Mouse (Mus musculus) telencephalon, adult 2 months (tissue): ENCODE measurements around the gene Gabpb2.

Experiments used
- DNase-seq: peaks from one replicate; pipeline ENCODE4 v3.0.0-alpha.2; 2011; ENCODE audit warnings: low read depth, low spot score

The Gabpb2 gene

DNA sequence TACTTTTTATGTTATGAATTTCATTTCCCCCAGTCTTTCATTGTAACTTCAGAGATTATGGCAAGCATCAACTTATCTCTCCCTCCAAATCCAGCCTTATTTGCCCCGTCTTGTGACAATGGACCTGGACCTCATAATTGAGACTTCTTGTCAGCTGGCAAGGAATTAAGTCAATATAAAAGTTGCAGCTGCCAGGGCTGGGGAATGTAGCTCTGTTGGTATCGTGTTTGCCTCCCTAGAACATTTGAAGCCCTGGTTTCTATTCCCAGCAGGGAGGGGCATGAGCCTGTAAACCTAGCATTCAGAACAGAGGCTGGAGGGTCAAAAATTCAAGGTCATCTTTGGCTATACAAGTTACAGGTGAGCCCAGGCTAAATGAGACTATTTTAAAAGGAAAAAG lies 21.9 kb downstream of the Gabpb2 start:
- no peak for DNase-seq

DNA sequence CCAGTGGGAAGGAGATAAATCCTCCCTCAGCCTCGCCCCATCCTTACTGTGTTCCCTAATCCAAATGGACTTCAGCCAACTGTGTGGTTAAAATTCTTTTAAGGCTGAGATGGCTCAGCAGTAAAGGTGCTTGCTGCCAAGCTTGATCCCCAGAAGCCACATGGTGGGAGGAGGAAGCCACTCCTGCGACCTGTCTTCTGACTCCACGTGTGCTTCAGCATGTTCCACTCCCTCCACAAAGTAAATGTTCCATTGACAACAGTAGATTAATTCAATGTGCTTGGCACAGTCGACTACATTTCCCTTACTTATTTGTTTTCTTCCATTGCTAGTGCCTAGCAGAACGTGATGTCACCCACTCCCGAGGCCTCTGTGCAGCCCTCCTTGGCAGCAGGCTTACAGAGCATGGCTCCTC lies 23.0 kb downstream of the Gabpb2 start:
- DNase-seq, result no peak

DNA sequence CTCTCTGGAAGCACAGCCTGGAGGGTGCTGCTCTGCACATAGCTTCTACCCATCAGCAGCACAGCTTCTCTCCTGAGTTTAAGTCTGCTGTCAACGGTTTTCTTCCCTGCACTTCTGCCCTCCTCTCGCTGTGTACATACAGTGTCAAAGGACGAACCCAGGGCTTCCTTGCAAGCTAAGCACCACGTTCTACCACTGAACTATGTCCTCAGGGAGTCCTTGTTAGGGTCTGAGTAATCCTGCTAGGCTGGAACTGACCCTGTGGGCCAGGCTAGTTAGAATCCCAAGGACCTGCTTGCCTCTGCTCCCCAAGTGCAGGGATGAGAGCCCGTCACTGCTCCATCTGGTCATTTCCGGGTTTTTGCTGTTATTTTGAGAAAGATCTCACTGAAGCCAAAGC lies 30.8 kb downstream of the Gabpb2 start:
- no peak for DNase-seq

DNA sequence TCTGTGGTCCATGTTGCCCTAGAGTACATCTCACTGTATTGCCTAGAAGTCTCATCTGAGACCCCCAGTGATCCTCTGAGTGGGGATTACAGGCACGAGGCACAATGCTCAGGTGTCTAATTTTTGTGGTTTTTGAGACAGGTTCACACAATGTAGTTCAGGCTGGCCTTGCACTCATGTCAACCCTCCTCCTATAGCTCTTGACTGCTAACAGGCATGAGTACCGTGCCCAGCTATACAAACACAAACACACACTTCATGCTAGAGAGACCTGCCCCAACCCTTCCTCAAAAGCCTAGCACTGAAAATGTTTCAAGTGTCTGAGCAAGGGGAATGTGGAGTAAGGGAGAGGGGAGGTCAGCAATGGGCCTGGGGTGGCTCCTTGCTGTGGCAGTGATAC lies 31.6 kb downstream of the Gabpb2 start:
- no peak for DNase-seq

DNA sequence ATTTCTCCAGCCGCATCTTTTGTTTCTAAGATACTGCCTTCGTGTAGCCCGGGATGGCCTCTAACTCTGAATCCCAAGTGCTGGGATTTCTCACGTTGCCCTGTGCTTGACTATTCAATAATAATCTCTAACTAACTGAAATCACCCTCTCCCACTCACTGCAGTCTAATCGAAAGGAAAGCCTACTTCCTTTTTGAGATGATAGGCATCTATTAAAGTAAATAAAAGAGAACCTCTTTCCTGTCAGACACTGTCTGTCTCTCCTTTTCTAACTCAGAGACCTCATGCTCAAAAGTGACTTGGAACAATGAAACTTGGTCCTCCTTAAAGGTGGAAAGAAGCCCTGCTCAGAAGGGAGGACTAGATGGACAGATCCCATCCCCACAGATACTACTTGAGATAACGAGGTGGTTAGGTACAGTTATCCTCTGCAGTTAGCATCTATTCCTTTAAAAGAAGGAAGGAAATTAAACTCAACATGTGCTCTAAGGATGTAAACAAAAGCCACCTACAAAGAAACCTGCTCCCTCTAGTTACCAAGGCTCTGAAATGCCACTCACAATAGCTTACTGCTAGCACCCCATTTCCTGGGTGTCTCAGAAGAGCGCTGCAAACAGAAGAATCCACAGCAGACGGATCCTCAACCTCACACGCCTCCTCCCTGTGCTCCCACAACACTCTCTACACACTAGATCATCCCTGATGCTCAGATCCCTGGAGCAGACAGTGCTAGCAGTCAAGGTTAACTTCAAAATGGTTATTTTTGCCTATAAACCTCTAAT lies 32.7 kb downstream of the Gabpb2 start:
- DNase-seq, result no peak

DNA sequence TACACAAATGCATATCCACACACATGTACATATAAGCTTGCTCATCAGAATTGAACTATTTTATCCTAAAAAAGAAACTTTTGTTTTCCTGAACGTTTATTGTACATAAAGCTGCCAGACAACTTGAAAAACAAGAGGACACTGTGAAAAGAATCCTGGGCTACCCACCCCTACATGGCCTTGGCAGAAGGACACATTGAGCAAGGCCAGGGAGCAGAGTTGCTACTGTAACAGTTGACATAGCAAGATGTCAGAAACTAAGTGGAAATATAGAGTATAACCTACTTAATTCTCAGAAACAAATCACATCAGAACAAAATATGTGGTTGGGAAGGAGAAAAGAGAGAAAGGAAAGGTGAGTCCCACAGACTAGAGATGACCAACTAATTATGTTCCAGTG lies 35.9 kb downstream of the Gabpb2 start:
- no peak for DNase-seq

DNA sequence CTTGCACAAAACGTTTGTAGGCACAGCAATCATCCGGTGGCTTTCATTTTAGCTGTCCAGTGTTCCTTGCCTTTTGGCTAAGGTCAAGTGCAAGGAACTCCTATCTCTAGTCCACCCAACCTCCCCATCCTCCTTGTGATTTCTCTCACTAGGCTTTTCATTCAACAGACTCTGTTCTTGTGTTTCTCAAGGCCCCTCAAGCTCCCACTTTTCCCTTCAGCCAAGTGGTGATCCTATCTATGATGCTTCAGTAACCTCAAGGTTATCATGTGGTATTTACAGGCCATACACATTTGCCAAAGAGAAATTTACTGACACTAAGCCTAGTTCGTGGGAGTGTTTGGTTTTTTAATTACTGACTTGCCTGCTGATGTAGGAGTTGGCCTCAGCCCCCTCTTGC lies 37.8 kb downstream of the Gabpb2 start:
- DNase-seq, result no peak

DNA sequence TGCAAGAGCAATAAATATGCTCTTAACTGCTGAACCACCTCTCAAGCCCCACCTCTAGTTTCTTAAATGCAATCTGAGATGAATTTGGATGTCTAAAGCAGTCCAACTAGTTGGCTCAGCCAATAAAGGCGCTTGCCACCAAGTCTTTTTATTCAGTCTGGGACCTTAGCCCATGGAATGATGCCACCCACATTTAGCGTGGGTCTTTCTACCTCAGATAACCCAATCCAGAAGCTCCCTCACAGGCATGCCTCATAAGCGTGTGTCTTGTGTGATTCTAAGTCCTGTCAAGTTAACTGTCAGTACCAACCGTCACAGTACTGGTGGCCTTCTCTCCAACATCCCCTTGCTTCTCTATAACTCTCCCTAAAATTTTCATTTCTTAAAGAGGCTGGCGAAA lies 38.8 kb downstream of the Gabpb2 start:
- no peak for DNase-seq

DNA sequence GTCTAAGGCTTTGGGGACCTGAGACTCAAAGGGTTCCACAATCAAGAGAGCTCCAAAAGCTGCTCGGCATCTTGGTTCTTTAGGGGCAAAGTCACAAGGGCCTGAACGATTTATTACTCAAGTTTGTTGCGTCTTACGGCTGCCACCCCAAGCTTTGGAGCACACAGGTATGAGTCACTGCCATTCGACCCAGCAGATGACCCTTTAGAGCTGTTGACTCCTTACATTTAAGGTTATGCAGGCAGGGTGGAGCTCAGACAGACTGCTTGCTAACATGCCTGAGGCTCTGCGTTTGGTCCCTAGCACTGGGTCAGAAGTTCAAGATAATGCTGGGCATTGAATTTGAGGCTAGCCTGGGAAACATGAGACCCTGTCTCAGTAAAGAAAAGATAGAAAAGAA lies 40.1 kb downstream of the Gabpb2 start:
- no peak for DNase-seq

DNA sequence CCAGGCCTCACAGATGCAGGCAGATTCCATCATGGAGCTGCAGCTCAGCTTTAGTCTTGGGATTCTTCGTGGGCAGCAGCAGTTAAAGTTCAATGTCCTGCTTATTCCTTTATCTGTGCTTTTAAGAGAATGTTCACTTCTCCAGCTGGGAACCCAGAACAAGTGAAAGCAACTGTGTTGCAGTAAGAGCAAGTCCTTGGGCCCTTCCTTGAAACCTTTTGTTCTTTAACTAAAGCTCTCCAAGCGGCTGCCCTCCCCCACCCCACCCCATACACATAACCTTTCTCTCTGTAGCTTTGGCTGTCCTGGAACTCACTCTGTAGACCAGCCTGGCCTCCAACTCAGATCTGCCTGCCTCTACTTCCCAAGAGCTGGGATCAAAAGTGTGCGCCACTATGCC lies 41.2 kb downstream of the Gabpb2 start:
- no peak for DNase-seq

DNA sequence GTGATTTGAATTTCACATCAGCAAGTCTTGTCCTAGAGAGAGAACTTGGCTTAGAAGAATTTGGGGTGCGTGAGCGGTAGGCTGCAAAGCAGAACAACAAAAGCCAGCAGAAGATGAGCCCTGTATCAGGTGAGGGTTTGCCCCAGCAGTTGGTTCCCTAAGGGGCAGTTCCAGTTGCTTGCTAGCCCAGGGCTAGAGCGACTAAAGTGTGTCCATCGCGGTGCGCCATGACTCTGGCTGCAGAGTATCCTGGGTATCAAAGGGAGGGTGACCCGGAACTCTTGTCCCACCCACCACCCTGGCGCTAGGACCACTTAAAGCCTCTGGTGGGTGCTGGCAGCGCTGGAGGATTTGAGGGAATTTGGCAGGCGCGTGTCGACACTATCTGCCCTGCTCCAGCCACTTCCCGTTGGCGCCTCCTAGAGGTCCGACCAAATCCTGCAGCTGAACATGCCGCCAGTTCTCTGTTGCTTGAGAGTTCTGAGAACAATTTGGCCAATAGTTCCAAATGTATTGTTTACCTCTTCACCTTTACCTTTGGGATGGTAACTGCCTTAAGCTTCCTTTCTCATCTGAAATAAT lies 43.6 kb downstream of the Gabpb2 start:
- DNase-seq, result no peak

DNA sequence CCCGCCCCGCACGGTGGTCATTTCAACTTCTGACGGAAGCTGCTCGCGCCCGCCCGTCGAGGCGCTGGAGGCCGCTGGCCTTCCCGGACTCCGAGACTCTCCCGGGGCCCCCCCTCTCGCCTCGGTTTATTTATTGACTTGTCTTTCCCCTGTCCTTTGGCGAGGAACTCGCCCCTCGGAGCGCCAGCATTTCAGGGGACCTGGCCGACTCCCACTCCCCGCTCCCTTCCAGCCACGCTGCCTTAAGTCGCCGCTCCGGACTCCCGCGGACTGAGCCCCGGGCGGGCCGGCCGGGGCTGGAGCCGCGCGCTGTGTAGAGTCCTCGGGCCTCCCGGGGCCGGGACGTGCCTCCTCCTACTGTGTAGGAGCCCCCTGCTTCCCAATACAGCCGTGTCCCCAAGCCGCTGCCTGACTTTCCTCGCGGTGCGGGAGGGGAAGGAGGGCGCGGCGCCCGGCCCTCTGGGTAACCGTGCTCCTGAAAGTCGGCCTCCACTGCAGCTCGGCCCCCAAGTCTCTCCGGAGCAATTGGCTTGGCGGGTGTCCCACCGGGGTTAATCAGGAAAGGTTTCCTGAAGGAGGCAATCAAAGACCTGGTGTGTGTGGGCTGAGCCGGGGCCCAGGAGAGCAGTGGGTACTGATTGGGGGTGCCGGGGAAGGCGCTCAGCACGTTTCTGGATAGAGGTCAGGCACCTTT lies 44.3 kb downstream of the Gabpb2 start:
- no peak for DNase-seq

DNA sequence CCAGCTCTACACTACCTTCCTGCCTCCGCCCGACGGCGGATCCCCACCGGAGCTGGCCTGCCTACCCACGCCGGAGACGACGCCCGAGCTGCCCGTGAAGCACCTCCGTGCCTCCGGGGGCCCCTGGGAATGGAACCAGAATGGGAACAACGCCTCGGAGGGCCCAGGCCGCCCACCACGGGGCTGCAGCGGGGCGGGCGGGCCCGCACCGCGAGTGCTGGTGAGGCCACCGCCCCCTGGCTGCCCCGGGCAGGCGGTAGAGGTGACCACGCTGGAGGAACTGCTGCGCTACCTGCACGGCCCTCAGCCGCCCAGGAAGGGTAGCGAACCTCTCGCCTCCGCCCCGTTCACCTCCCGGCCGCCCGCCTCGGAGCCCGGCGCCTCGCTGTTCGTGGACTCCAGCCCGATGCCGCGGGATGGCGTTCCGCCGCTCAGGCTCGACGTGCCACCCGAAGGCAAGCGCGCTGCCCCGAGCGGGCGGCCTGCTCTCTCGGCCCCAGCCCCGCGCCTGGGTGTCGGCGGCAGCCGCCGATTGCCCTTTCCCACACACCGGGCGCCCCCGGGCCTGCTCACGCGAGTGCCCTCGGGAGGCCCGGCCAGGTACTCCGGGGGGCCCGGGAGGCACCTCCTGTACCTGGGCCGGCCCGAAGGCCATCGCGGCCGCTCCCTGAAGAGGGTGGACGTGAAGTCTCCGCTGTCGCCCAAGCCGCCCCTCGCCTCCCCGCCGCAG lies 45.0 kb downstream of the Gabpb2 start:
- DNase-seq, result no peak

DNA sequence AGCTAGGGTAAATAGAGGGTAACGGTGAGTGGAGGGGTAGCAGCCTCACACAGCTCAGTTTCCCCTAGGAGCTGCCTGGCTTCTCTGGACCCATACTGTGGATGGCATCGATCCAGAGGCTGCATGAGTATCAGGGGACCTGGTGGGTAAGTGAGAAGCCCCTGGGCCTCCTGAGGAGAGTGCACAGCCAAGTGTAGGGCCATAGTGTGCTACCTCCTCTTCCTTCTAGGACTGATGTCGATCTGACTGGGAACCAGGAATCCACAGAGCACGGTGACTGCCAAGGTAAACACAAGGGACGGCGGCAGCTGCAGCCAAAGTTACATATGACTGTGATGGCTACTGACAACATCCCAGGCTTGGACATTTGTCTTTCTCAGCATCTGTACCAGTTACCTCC lies 46.6 kb downstream of the Gabpb2 start:
- no peak for DNase-seq

DNA sequence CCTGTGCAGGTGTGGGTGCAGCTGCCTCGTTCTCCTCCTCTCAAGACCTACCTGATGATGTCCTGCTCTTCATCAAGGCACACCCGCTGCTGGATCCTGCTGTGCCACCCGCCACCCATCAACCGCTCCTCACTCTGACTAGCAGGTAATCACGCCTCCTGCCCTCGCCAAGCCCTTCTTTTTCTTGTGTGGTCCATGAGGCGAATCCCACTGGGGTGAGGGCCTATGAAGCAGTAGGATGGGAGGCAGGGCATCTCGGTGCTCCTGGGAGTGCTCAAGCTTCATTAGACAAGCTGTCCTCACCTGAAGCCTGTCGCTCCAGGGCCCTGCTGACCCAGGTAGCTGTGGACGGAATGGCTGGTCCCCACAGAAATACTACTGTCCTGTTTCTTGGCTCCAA lies 47.7 kb downstream of the Gabpb2 start:
- DNase-seq, result no peak

DNA sequence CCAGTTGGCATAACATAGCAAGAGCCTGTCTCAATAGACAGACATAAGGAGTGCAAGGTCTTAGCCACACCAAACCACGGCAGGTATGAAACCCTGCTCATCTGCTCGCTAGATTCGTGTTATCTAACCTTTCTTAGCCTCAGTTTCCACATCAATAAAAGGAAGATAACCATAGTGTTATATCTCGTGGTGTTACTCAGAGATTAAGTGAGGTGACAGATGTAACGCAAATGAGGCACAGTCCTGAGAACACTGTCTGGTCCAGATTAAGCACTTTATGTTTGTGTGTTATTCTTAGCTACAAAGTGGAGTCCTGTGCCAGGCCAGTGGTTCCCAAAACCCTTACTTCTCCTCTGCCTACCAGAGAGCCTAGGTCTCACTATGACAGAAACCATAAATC lies 52.9 kb downstream of the Gabpb2 start:
- no peak for DNase-seq

DNA sequence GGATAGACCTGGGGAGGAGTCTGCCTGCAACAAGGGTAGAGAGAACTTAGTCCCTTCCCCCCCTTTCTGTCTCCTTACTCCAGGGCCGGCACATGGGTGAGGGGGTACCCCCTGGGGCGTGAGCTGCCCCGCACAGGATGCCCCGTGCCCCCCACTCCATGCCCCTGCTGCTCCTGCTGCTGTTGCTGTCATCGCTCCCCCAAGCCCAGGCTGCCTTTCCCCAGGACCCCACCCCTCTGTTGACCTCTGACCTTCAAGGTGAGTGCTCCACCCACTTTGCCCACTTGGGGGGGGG lies 53.5 kb downstream of the Gabpb2 start:
- DNase-seq, result no peak

DNA sequence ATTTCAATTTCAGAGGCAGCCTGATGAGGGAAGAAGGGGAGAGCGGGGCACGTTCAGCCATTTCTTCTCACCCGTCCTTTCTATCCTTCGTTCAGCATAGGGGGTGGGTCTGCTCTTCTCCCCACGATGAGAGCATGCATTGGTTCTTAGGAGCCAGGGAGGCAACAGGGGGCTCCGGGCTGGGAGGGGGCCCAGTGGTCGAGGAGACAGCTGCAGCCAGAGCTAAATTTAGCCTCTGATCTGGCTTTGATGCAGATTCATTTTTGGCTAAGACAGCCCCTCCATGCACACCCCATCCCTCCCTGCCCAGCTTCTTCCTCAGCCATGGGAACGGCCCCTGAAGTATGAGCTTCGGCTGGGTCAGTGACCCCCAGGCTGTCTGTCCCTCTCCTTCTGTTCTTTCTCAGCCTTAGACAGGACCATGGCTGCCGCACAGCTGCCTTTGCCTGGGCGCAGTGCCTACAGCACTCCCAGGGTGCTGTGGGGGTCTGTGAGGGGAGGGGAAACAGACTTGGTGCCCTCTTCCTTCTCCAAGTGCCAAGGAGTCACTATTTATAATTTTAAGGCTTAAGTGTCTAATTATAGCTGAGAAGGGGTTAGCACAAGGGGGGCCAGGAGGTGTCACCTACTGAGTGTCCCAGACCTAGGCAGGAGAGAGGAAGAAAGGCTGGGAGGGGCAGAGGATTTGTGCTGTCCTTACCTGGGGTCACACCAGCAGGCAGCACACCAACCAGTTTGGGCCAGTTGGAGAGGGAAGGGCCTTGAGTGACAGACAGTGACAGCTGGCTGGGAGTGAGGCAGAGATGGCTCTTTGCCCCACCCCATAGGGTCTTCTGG lies 54.1 kb downstream of the Gabpb2 start:
- DNase-seq, result no peak

DNA sequence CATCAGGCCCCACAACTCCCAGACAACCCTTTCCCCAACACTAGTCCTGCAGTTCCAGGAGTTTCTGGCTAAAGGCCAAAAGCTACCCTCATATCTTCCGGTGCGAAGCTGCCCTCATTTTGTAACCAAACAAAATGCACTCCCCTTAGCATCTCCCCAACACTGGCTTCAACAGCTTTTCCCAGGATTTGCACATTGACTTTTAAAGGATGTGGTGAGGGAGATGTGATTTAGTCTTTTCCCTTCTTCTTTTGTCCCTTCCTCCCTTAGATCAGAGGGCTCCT lies 55.4 kb downstream of the Gabpb2 start:
- no peak for DNase-seq

DNA sequence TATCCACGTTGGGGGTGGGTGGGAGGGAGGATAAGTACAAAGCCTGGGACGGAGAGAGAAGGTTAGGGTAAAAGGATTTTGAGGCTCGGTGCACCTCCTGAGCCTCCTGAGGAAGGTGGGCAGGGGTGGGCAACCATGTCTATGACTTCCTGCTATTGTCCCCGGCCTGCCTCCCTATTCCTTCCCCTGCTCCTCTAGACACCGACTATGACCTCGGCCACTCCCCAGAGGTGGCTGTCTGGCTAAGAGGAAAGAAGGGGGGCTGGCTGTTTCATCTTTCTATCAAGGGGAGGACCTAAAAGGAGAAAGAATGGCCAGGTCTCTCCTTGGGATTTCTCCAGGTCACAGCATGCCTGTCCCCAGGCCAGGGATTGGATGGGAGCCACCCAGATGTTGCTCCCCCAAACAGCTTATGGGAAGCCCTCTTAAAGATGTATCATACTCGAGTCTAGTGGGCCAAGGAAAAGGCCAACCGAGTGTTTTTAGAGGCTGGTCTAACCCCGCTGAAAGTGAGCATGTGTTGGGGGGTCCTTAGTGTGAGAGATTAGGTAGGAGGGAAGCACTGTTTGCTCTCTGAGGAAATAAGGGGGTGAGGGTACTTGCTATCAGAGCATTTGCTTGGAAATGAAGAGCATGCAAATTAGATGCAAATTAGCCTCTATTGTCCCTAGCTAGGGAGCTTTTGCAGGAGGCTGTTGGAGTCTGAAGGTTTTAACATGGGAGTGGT lies 55.9 kb downstream of the Gabpb2 start:
- no peak for DNase-seq

DNA sequence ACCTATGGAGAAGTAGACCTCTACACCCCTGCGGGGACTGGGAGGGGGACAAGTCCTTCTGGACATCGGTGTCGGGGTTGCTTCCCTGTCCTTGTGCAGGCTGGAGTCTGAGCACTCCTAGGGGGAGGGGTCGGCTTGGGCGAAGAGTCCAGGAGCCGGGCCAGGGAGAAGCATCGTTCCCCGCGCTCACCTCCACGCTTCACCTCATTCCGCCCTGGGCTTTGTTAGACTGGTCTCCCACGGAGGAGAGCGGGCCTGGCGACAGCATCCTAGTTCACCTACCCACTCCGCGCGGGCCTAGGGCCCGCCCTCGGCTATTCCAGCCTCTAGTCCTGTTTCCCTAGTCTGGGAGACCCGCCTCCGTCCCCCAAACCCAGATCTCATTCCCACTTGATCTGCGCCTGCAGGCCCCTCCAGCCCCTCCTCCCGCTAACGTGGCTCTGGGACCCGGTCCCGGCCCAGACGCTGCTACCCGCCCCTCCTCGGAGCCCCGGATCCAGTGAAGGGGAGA lies 56.6 kb downstream of the Gabpb2 start:
- DNase-seq, result no peak
